Mouse (Mus musculus) stomach, embryonic 16.5 days (tissue): Measurements from ENCODE around the gene Hacl1. TPM values are rescaled to one million over a fixed set of nuclear protein-coding genes. Genes with fewer than 3 reads are reported as not detected.

Experiments used
- ATAC-seq: fragments of 200-750 bp; cut with Nextera tagmentation; 2 replicates; pipeline ENCODE4 v1.8.0; 2017; ENCODE audit warnings: moderate number of reproducible peaks, moderate TSS enrichment; ENCODE audit not compliant: insufficient read depth, low FRiP score
- H3K27ac ChIP-seq: fragments of 300-500 bp; sonication (generic); 2 replicates; pipeline ENCODE4 v1.5.1; 2014; ENCODE audit warnings: low read length
- H3K27me3 ChIP-seq: fragments of 300-500 bp; sonication (generic); 2 replicates; pipeline ENCODE4 v1.6.1; 2014; ENCODE audit warnings: low read length, control low read depth, mixed read lengths; ENCODE audit not compliant: control insufficient read depth, insufficient read depth
- H3K36me3 ChIP-seq: fragments of 300-500 bp; sonication (generic); 2 replicates; pipeline ENCODE4 v1.6.1; 2014; ENCODE audit warnings: low read length; ENCODE audit not compliant: control insufficient read depth, insufficient read depth
- H3K4me1 ChIP-seq: fragments of 300-500 bp; sonication (generic); 2 replicates; pipeline ENCODE4 v1.6.1; 2014; ENCODE audit warnings: low read length, control low read depth, mixed read lengths; ENCODE audit not compliant: control insufficient read depth, insufficient read depth
- H3K4me2 ChIP-seq: fragments of 300-500 bp; sonication (generic); 2 replicates; pipeline ENCODE4 v1.6.1; 2014; ENCODE audit warnings: low read depth, low read length, mixed read lengths
- H3K4me3 ChIP-seq: fragments of 300-500 bp; sonication (generic); replicated peaks from 2 replicates; pipeline ENCODE4 v1.5.1; 2014; ENCODE audit warnings: mild to moderate bottlenecking, low read length
- H3K9ac ChIP-seq: fragments of 300-500 bp; sonication (generic); 2 replicates; pipeline ENCODE4 v1.6.1; 2014; ENCODE audit warnings: low read length
- H3K9me3 ChIP-seq: fragments of 300-500 bp; sonication (generic); replicated peaks from 2 replicates; pipeline ENCODE4 v1.6.1; 2016; ENCODE audit warnings: low read length, control low read depth; ENCODE audit not compliant: control insufficient read depth
- WGBS: fragments of 180-500 bp; shearing (Covaris S2); extraction: QIAGEN DNeasy Blood & Tissue Kit; methylation state at CpG from one replicate; pipeline ENCODE4 v1.1.7; 2014; 5-methylcytosine and 5-hydroxymethylcytosine counted together
- polyA plus RNA-seq: library from polyadenylated mRNA; unstranded; fragments of >200 nt; fragmentation: Nextera tagmentation; extraction: Ambion mirVana; gene quantifications from 2 replicates; pipeline ENCODE4 v1.2.1, GENCODE M21; 2015

Gene Hacl1
- polyA plus RNA-seq, 1 experiment from 2014 or later: 13.1 TPM

DNA sequence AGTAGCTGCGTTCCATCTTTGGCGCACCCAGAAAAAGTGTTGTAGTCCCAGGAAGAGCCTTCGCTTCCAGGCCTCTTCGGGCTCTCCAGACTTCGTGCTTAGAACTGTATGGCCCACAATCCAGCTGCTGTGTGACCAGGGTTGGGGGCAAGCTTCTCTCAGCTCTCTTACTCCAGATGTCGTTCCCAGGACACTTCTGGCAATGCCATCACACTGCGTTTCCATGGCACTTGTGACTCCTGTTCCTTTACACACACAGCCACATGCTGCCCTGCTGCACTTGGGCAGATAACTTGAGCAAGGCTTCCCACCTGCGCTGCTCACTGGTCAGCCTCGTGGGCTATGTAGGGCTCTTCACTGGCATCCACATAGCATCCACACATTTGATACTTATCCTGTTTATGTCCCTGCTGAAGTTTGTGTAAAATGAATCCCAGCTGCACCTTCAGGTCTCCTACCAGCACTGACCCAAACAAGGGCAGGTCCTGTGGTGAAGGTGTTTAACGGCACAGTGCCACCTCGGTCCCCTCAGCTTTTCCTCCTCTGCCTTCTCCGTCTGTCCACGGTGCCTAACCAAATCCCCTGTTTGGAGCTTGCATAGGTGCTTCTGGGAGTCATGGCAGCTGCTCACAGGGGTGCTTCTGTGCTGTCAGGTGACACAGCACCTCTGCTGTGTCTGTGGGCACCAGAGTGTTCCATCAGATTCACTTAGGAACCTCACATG is 22.5 kb upstream of the Hacl1 start:
- Histone ChIP-seq H3K9me3 (no peaks in the 10 kb centered on the region), H3K27ac (peak overlapping the region; percentile 100), H3K4me3 (no peak overlapping the region), H3K36me3 (peaks cover 9% of the 10 kb centered on the region), H3K4me2 (no peak overlapping the region), H3K27me3 (no peaks in the 10 kb centered on the region), H3K4me1 (peaks cover 69% of the 10 kb centered on the region), H3K9ac (peak overlapping the region; percentile 0; the same call in 1 of the 2 replicates)
- 84% methylated on average over 13 of the region's 13 CpGs for WGBS
- ATAC-seq: no peak

DNA sequence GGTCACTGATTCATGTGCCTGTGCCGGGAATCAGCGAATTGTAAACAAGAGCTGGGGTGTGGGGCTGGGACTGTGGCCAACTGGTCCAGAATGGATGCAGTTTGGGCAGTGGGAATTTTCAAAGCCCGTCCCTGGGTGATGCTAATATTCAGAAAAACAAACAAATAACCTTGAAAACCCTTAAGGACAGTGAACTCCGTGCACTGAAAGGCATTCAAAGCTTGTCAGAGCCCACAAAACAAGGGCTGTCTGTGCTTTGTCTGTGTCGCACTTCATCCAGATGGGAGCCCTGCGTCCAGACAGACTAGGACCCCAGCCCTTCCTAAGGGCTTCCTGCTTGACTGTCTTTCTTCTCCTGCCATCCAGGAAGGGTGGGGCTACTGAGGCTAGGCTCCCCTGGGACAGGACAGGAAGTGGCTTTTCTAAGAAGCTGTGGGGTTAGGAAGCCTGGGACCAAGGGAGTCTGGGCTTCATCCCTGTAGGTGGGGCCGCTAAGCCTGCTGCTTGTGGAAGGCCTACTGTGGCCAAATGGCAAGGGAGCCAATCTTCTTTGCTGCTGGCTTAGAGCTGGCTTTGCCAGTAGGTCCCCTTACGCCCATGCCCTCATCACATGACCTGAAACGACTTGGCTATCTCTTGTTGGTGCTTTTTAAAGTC is 21.6 kb upstream of the Hacl1 start:
- WGBS: 27% methylated on average over 9 of the region's 9 CpGs
- H3K36me3 ChIP-seq: peaks cover 9% of the 10 kb centered on the region
- no peaks in the 10 kb centered on the region for H3K27me3 ChIP-seq
- peak; percentile 6; the same call in 1 of the 2 replicates for ATAC-seq
- H3K9me3 ChIP-seq: no peaks in the 10 kb centered on the region
- peaks cover 76% of the 10 kb centered on the region for H3K4me1 ChIP-seq
- H3K27ac ChIP-seq: peak overlapping the region; percentile 100
- peak overlapping the region; percentile 80 for H3K9ac ChIP-seq
- peak overlapping the region; percentile 47 for H3K4me3 ChIP-seq
- H3K4me2 ChIP-seq: peak overlapping the region; percentile 68

- 4% methylated on average over 44 of the region's 44 CpGs for WGBS
- H3K4me2 ChIP-seq: peak overlapping the region; percentile 68
- peak overlapping the region; percentile 100 for H3K27ac ChIP-seq
- H3K9ac ChIP-seq: peak overlapping the region; percentile 80
- peaks cover 4% of the 10 kb centered on the region for H3K36me3 ChIP-seq
- H3K9me3 ChIP-seq: no peaks in the 10 kb centered on the region
- H3K4me3 ChIP-seq: peak overlapping the region; percentile 47
- H3K4me1 ChIP-seq: peaks cover 79% of the 10 kb centered on the region
- peak; percentile 92 for ATAC-seq
- no peaks in the 10 kb centered on the region for H3K27me3 ChIP-seq
Measured at GRCm38 (mm10) chr14:31661671-31662554, 20.8 kb upstream of the Hacl1 start.

GRCm38 (mm10) chr14:31660312-31661093 is 19.4 kb upstream of the Hacl1 start:
- 63% methylated on average over 7 of the region's 7 CpGs for WGBS
- Histone ChIP-seq H3K4me2 (no peak overlapping the region), H3K4me1 (peaks cover 73% of the 10 kb centered on the region)

GRCm38 (mm10) chr14:31659501-31660181 is 18.6 kb upstream of the Hacl1 start:
- H3K27me3 ChIP-seq: no peaks in the 10 kb centered on the region
- H3K4me3 ChIP-seq: no peak overlapping the region
- 0 out of 2 replicates have a peak, but pooled peaks have one; percentile 25 for ATAC-seq
- 47% methylated on average over 10 of the region's 10 CpGs for WGBS
- H3K36me3 ChIP-seq: no peaks in the 10 kb centered on the region
- H3K27ac ChIP-seq: peak overlapping the region; percentile 100
- no peak overlapping the region; the same call in 1 of the 2 replicates for H3K9ac ChIP-seq
- H3K9me3 ChIP-seq: no peaks in the 10 kb centered on the region
- H3K4me1 ChIP-seq: peaks cover 64% of the 10 kb centered on the region
- no peak overlapping the region for H3K4me2 ChIP-seq

More at GRCm38 (mm10) chr14:31660312-31661093, 19.4 kb upstream of the Hacl1 start:
- Histone ChIP-seq H3K4me3 (no peak overlapping the region), H3K9ac (no peak overlapping the region), H3K9me3 (no peaks in the 10 kb centered on the region), H3K27ac (peak overlapping the region; percentile 100), H3K27me3 (no peaks in the 10 kb centered on the region), H3K36me3 (no peaks in the 10 kb centered on the region)
- no peak for ATAC-seq

GRCm38 (mm10) chr14:31658126-31658680 is 17.1 kb upstream of the Hacl1 start:
- WGBS: 83% methylated on average over 8 of the region's 8 CpGs
- ATAC-seq: no peak

GRCm38 (mm10) chr14:31656857-31657645 is 16.0 kb upstream of the Hacl1 start:
- WGBS: 26% methylated on average over 5 of the region's 5 CpGs
- H3K9me3 ChIP-seq: no peaks in the 10 kb centered on the region
- no peak for ATAC-seq
- H3K36me3 ChIP-seq: no peaks in the 10 kb centered on the region
- no peak overlapping the region for H3K4me2 ChIP-seq
- peaks cover 39% of the 10 kb centered on the region for H3K4me1 ChIP-seq
- H3K27ac ChIP-seq: no peak overlapping the region
- no peak overlapping the region for H3K9ac ChIP-seq
- no peak overlapping the region for H3K4me3 ChIP-seq
- H3K27me3 ChIP-seq: no peaks in the 10 kb centered on the region

More at GRCm38 (mm10) chr14:31658126-31658680, 17.1 kb upstream of the Hacl1 start:
- Histone ChIP-seq H3K36me3 (no peaks in the 10 kb centered on the region), H3K9me3 (no peaks in the 10 kb centered on the region), H3K4me3 (no peak overlapping the region), H3K9ac (no peak overlapping the region), H3K27ac (no peak overlapping the region), H3K27me3 (no peaks in the 10 kb centered on the region), H3K4me1 (peaks cover 51% of the 10 kb centered on the region), H3K4me2 (no peak overlapping the region)
